Mouse (Mus musculus) liver, embryonic 11.5 days (tissue): ENCODE data around the gene Hbq1b. TPM values are rescaled to one million over a fixed set of nuclear protein-coding genes. Genes with fewer than 3 reads are reported as not detected.

Experiments
- polyA plus RNA-seq: library from polyadenylated mRNA; unstranded; fragments of >200 nt; fragmentation: Nextera tagmentation; extraction: Ambion mirVana; gene quantifications from 2 replicates; pipeline ENCODE4 v1.2.1, GENCODE M21; 2014

The Hbq1b gene
- polyA plus RNA-seq, 1 experiment from 2014 or later, result 43.6 TPM

Other genes with a start within 250 kb of the Hbq1b start
- gene Il9r, start 86.7 kb upstream of the Hbq1b start, polyA plus RNA-seq, result 0.53 and 0.62 TPM in 2 replicates
- 96.7 and 114 TPM in 2 replicates for gene Snrnp25, start 81.5 kb upstream of the Hbq1b start, polyA plus RNA-seq
- gene Rhbdf1, start 64.7 kb upstream of the Hbq1b start, polyA plus RNA-seq, result 16.9 and 19.1 TPM in 2 replicates
- gene Mpg, start 60.5 kb upstream of the Hbq1b start, polyA plus RNA-seq, result 29.6 and 30.8 TPM in 2 replicates
- 31.0 and 38.1 TPM in 2 replicates for gene Nprl3, start 19.3 kb upstream of the Hbq1b start, polyA plus RNA-seq
- gene Hba-x, start 10.6 kb upstream of the Hbq1b start, polyA plus RNA-seq, result 4,144 and 4,673 TPM in 2 replicates
- 12,698 and 12,741 TPM in 2 replicates for gene Hba-a1, start 3.5 kb upstream of the Hbq1b start, polyA plus RNA-seq
- 25,282 and 25,421 TPM in 2 replicates for gene Hba-a2, start 9.5 kb downstream of the Hbq1b start, polyA plus RNA-seq
- gene Hbq1a, start 13.1 kb downstream of the Hbq1b start, polyA plus RNA-seq, result 0.47 and 0.92 TPM in 2 replicates
- gene Sh3pxd2b, start 60.9 kb downstream of the Hbq1b start, polyA plus RNA-seq, result 7.4 and 8.2 TPM in 2 replicates
- 21.1 and 23.2 TPM in 2 replicates for gene Ubtd2, start 168.4 kb downstream of the Hbq1b start, polyA plus RNA-seq
- 0.25 and 0.49 TPM in 2 replicates for gene Efcab9, start 245.1 kb downstream of the Hbq1b start, polyA plus RNA-seq
- 4.8 and 5.8 TPM in 2 replicates for gene Stk10, start 246.3 kb downstream of the Hbq1b start, polyA plus RNA-seq